13 mouse cellular contexts compared by ENCODE assay signal in the genomic region with DNA sequence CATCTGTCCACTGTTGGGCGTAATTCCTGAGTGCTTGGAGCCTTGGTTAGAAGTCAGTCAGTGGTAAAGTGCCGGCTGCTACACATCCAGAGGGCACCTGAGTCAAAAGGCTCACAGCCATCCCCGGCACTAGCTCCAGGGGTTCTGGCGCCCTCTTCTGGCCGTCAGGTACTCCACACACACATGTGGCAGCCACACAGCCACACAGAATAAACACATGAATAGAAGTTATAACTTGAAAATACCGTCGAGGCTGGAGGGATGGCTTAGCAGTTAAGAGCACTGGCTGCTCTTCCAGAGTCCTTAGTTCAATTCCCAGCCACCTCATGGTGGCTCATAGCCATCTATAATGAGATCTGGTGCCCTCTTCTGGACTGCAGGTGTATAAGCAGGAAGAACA. TPM values are rescaled to one million over a fixed set of nuclear protein-coding genes. Genes with fewer than 3 reads are reported as not detected.
DNase-seq lines count a peak whose midpoint lies in the region; ATAC-seq and TF ChIP-seq lines count a peak whose summit lies in the region.
"Had no signal": no experiment of that assay in that cellular context is flagged by ENCODE, and none has a peak within 500 bp of the region (broad histone marks: within the 10 kb centered on the region; RNA-seq: fewer than 3 reads in every experiment).

No protein-coding gene starts in this region.

- intact Hi-C loops in heart, postnatal 25 days (cut with DNase I), result no loop called here

- 48% methylated on average over 7 of the region's 7 CpGs for WGBS in lung, postnatal 0 days

- peak; percentile 65 for DNase-seq in heart, adult 11 months
- no peak for DNase-seq in heart, postnatal 25 days (ENCODE audit: low spot score)
- no peak for DNase-seq in lung, postnatal 0 days (ENCODE audit: low spot score)
- no peak for DNase-seq in lung, postnatal 14 days
- peak; percentile 74 for DNase-seq in R1 (ENCODE audit: low read depth, low spot score)
- no peak for DNase-seq in adrenal gland, postnatal 14 days
- DNase-seq in cerebellum, postnatal 14 days, result no peak
- DNase-seq: gastrocnemius, postnatal 14 days; heart, postnatal 10 days; kidney, adult 8-10 months; lung, adult 2 months; midbrain, embryonic 14.5 days had no signal

- no peaks in the 10 kb centered on the region for H3K27me3 ChIP-seq in lung, postnatal 0 days (replicated peaks; ENCODE audit: insufficient read depth, low read length)

- no peak overlapping the region for H3K4me2 ChIP-seq in lung, postnatal 0 days (replicated peaks; ENCODE audit: low read depth, low read length)

- H3K27ac ChIP-seq in lung, postnatal 0 days (ENCODE audit: low read length), result no peak overlapping the region

- no peak for ATAC-seq in lung, postnatal 0 days
- peak; percentile 75 for ATAC-seq in megakaryocyte-erythroid progenitor cell, adult 5-6 weeks (replicated peaks; ENCODE audit: low FRiP score, low TSS enrichment, poor library complexity, severe bottlenecking)

- H3K36me3 ChIP-seq in lung, postnatal 0 days (ENCODE audit: insufficient read depth, low read length), result no peaks in the 10 kb centered on the region

- no peak overlapping the region for H3K4me3 ChIP-seq in lung, postnatal 0 days (ENCODE audit: low read depth, low read length)

- H3K9me3 ChIP-seq in lung, postnatal 0 days (ENCODE audit: low read length), result no peaks in the 10 kb centered on the region

- TF ChIP-seq CTCF in lung, postnatal 0 days (IDR thresholded peaks at IDR 0.05), result peak; percentile 43

- no peak overlapping the region for H3K9ac ChIP-seq in lung, postnatal 0 days (replicated peaks; ENCODE audit: low read depth)

- H3K4me1 ChIP-seq in lung, postnatal 0 days (ENCODE audit: insufficient read depth, low read depth, low read length), result no peaks in the 10 kb centered on the region; the same call in 1 of the 2 replicates

- TF ChIP-seq EP300 in lung, postnatal 0 days (IDR thresholded peaks at IDR 0.05), result no peak

RNA-seq across cellular contexts. Expression of a gene that starts 20.2 kb away (rescaled TPM):
- 10 to 100 TPM; 38.5 to 39.5 TPM for total RNA-seq in heart, postnatal 25 days (2021)
- 39.0 and 40.3 TPM in 2 replicates for polyA plus RNA-seq in lung, postnatal 0 days (2015; fragmentation: Nextera tagmentation; extraction: Ambion mirVana)
- 25.5 and 30.8 TPM in 2 replicates for total RNA-seq in megakaryocyte-erythroid progenitor cell, adult 5-6 weeks (2014; fragmentation: Nextera tagmentation)
- 36.3 and 37.2 TPM in 2 replicates for total RNA-seq in megakaryocyte-erythroid progenitor cell, adult 5-6 weeks (2017)
- 43.6 and 50.7 TPM in 2 replicates for total RNA-seq in adrenal gland, postnatal 14 days (2021)

Comparison
In these comparisons a context has a peak if more than half of its experiments do, and no peak if none do; other contexts are left out.
1. DNase-seq: peak in heart, adult 11 months (single experiment) and R1 (single experiment); none in heart, postnatal 25 days (single experiment), lung, postnatal 0 days (single experiment), lung, postnatal 14 days (single experiment), adrenal gland, postnatal 14 days (single experiment) and cerebellum, postnatal 14 days (0 of 2).